Mouse (Mus musculus) cerebellum, adult 18-20 months (tissue): ENCODE results near the gene Il1r2.

Experiments used
- DNase-seq, 2 experiments: peaks; one replicate each; pipeline ENCODE4 v3.0.0; 2021

Il1r2 gene

DNA sequence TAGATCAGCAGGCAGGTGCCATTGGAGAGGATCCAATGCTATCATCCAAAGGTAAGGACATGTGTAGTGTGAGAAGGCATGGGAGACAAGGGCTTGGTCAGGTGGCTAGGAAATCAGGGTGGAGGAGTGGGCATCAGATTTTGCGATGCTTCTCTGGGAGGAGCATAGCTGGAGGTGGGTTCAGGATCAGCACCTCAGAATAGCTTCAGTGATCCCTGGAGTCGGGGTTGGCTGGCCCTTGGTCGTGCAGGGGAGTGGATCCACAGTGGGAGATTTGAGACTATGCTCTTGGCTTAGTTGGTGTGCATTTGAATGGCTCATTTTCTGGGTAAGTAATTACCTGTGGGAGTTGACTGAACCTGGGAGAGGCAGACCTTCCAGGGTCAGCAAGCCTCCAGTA is 59.7 kb downstream of the Il1r2 start:
- no peak for DNase-seq

DNA sequence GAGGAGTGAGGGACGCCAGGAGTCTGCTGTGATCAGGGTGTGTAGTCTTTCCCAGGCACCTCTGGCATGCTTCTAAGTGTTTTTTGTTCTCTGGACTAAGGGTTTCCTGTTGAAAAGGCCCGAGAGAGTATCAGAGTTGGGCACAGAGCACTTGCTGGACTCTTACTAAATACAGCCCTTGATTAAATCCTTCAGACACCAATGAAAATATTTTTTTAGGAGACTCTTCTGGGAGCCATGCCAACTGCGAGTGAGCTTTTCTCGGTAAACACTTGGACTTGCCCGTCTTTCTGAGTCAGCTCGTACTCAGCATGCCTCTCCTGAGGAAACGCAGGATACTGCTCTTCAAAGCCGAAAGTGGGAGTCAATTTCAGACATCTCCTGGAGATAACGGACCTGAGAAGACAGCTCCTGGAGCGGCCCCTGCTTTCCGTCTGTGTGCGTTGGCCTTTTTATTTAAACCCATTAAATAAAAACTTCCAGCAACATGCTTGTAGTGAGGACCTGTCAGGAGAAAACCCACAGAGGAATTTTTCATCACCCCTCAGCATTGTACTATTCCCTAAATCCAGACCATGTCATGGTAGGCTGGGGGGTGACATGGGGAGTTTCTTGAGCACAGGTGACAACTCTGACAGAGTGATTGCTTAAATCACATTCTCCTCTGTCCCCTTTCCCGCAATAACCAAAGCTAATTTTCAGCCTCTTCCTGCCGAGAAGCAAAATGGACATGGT is 66.1 kb downstream of the Il1r2 start:
- DNase-seq = no peak

DNA sequence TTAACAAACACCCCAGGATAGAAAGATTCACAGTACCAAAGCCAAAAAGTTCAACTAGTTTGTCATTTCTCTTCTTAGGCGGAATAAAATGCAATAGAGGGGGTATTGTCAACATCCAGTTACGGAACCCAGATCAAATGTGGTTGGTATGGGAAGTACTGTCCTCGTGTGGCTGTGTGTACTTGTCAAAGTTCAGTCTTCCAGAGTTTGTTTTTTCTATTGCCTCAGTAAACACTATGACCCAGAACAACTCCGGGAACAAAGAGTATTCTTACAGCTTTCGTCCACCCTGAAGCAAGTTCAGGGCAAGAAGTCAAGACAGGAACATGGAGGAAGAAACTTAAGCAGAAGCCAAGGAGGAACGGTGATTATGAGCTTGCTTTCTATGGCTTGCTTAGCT is 82.2 kb downstream of the Il1r2 start:
- DNase-seq = no peak

DNA sequence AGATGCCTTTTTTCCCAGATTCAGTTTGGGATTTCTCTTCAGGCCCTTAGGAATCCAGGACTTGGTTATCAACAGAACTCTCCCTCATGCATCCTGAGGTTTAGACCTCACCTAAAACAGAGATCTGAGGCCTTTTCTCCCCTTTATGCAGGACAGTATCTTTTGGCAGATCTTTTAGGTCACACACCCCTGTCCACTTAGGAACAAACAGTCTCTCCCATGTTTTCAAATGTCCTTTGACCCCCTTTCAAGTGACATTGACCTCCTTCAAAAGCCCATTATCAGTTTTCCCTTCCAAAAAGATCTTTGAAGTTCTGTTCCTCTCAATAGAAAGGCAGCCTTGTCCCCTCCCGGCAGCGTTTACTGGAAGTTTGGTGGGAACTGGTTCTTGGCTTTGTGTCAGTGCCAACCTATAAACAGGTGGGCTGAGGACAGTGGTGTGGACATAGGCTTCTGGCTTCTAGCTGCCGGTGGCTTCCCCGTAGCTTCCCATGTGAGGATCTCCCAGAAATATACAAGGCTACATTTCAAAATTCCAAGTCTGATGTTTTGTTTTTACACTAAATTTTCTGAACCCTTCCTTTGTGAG is 89.5 kb downstream of the Il1r2 start:
- no peak for DNase-seq

DNA sequence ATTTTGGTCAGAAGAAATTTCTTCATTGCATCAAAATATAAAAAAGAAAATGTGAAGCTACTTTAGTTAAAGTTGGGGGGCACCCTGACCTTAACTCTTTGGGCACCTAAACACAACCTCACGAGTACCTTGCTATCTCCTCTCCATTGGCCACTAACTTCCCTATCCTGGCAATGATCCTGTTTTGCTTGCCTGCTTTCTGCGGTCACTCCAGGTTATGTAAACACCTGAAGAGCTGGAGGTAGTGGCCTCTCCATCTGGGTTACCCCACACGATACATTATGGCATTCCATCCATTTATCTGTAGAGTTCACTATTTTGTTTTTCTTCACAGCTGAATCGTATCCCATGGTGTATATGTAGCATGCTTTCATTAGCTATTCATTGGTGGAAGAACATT is 90.5 kb downstream of the Il1r2 start:
- DNase-seq = no peak

DNA sequence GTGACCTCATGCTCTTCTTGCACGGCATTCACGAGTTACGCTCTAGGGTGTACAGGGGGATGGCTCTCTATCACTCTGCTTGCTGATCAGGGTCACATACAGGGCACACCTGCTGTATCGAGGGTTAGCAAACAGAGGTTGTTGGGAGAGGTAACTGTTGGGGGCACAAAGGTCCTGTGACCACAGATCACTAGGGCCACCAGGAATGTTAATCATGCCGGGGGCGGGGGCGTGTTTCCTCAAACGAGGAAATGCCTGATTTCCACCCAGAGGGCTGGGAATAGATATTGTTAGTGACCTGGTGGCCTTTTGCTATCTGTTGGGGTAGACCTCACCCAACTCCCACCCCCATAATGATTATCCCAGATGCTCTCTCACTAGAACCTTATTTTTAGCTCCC is 93.7 kb downstream of the Il1r2 start:
- DNase-seq = no peak

DNA sequence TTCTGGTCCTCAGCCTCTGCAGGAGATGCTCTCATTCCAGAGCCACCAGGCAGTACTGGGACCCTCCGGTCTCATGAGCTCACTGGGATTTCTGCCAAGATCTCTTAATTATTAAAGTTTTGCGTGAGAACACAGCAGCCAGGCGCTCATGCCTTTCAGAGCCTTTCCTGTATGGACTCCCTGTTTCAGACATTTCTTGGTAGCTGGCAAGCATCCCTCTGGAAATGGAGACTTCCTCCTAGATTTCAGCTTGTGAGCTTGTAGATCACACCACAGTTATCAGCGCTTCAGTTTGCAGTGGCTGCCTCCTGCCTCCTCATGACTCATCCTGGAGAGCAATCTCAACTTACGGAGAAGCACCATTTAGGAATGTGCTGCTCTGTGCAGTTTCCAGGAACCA is 98.0 kb downstream of the Il1r2 start:
- DNase-seq = no peak

DNA sequence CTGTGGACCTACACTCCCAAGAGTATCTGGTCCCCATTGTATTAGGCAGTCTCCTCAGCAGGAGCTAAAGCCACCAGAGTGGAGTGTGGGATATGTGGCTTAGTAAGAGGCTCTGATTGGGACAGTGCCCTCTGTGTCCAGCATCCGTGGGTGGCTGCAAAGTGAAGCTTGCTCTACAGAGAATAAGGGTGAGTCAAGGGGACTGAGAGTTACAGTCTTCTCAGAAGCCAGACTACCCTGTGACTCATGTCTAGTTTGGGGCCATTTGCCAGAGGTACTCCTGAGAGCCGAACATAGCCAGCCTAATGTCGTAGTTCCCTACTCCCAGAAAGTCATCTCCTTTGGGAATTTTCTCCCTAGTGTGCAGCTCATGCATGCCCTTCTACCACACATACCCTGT is 100.3 kb downstream of the Il1r2 start:
- no peak for DNase-seq
